Mouse (Mus musculus): ENCODE measurements around the gene Xpnpep1. TPM values are rescaled to one million over a fixed set of nuclear protein-coding genes. Genes with fewer than 3 reads are reported as not detected.

Xpnpep1 gene
- polyA plus RNA-seq, 1 experiment from 2014 or later, result 128 TPM

GRCm38 (mm10) chr19:53071651-53072050 is 31.6 kb upstream of the Xpnpep1 start:
- no peak for ATAC-seq (replicated peaks; ENCODE audit: extremely low read depth, insufficient read depth, low FRiP score)
- Histone ChIP-seq H3K27me3 (ENCODE audit: control insufficient read depth, insufficient read depth, low read length) (no peaks in the 10 kb centered on the region), H3K4me2 (ENCODE audit: low read depth, low read length) (no peak overlapping the region), H3K4me3 (ENCODE audit: low read length) (no peak overlapping the region), H3K27ac (ENCODE audit: low read length) (peak overlapping the region; percentile 25; the same call in 1 of the 2 replicates), H3K9ac (ENCODE audit: low read length) (no peak overlapping the region), H3K4me1 (ENCODE audit: control insufficient read depth, insufficient read depth, low read length) (peaks cover 31% of the 10 kb centered on the region), H3K9me3 (replicated peaks; ENCODE audit: control insufficient read depth, low read length) (no peaks in the 10 kb centered on the region), H3K36me3 (ENCODE audit: control insufficient read depth, insufficient read depth) (no peaks in the 10 kb centered on the region)
- 46% methylated on average over 5 of the region's 5 CpGs for WGBS

GRCm38 (mm10) chr19:53070870-53071269 is 30.9 kb upstream of the Xpnpep1 start:
- Histone ChIP-seq H3K4me2 (ENCODE audit: low read depth, low read length) (no peak overlapping the region), H3K27ac (ENCODE audit: low read length) (no peak overlapping the region; the same call in 1 of the 2 replicates), H3K4me3 (ENCODE audit: low read length) (no peak overlapping the region), H3K9ac (ENCODE audit: low read length) (no peak overlapping the region), H3K27me3 (ENCODE audit: control insufficient read depth, insufficient read depth, low read length) (no peaks in the 10 kb centered on the region), H3K36me3 (ENCODE audit: control insufficient read depth, insufficient read depth) (no peaks in the 10 kb centered on the region), H3K4me1 (ENCODE audit: control insufficient read depth, insufficient read depth, low read length) (peaks cover 29% of the 10 kb centered on the region), H3K9me3 (replicated peaks; ENCODE audit: control insufficient read depth, low read length) (no peaks in the 10 kb centered on the region)
- 0 out of 2 replicates have a peak, but pooled peaks have one; percentile 16 for ATAC-seq (replicated peaks; ENCODE audit: extremely low read depth, insufficient read depth, low FRiP score)
- whole genome bisulfite sequencing, result 16% methylated on average over 4 of the region's 4 CpGs

DNA sequence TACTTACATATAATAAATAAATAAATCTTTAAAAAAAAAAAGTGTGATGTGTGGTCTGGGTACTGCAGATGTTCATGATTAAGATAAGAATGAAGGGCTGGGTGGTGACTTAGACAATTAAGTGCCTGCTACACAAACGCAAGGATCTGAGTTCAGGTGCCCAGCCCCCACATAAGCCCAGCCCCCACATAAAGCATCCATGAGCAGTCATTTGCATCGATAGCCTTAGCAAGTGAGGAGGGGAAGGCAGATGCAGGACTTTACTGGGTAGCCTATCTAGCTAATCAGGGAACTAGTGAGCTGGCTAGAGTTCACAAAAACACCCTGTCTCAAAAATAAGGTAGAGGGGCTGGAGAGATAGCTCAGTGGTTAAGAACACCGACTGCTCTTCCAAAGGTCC is 29.4 kb upstream of the Xpnpep1 start:
- H3K9ac ChIP-seq (ENCODE audit: low read length), result no peak overlapping the region
- H3K4me3 ChIP-seq (ENCODE audit: low read length), result no peak overlapping the region
- no peak overlapping the region for H3K4me2 ChIP-seq (ENCODE audit: low read depth, low read length)
- H3K9me3 ChIP-seq (replicated peaks; ENCODE audit: control insufficient read depth, low read length), result no peaks in the 10 kb centered on the region
- H3K27ac ChIP-seq (ENCODE audit: low read length), result no peak overlapping the region
- WGBS, result 74% methylated on average over 3 of the region's 3 CpGs
- no peaks in the 10 kb centered on the region for H3K27me3 ChIP-seq (ENCODE audit: control insufficient read depth, insufficient read depth, low read length)
- peaks cover 26% of the 10 kb centered on the region for H3K4me1 ChIP-seq (ENCODE audit: control insufficient read depth, insufficient read depth, low read length)
- no peak for ATAC-seq (replicated peaks; ENCODE audit: extremely low read depth, insufficient read depth, low FRiP score)
- no peaks in the 10 kb centered on the region for H3K36me3 ChIP-seq (ENCODE audit: control insufficient read depth, insufficient read depth)

DNA sequence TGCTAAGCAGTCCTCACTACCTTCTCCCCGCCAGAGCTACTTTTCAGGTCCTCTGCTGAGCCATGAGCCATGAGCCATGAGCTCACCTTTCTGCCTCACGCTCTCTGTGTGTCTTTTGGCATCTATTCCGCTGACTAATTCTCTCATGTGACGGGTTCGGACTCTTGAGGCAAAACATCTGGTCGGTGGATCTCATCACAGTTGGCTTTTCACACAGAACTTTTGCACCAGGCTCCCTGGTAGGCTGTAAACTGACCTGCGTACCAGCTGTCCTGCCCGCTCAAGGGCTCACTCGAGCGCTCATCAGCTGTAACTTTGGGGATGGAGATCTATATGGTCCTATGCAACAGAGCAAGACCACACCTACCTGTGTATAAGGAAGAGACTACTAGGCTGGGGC is 26.9 kb upstream of the Xpnpep1 start:
- WGBS, result 39% methylated on average over 10 of the region's 10 CpGs
- Histone ChIP-seq H3K27me3 (ENCODE audit: control insufficient read depth, insufficient read depth, low read length) (no peaks in the 10 kb centered on the region), H3K4me2 (ENCODE audit: low read depth, low read length) (peak overlapping the region; percentile 34), H3K9ac (ENCODE audit: low read length) (no peak overlapping the region), H3K27ac (ENCODE audit: low read length) (0 out of 2 replicates have a peak overlapping the region, but pooled peaks have one; percentile 51), H3K4me1 (ENCODE audit: control insufficient read depth, insufficient read depth, low read length) (peaks cover 22% of the 10 kb centered on the region), H3K4me3 (ENCODE audit: low read length) (no peak overlapping the region), H3K36me3 (ENCODE audit: control insufficient read depth, insufficient read depth) (no peaks in the 10 kb centered on the region), H3K9me3 (replicated peaks; ENCODE audit: control insufficient read depth, low read length) (no peaks in the 10 kb centered on the region)
- peak; percentile 53; the same call in 1 of the 2 replicates for ATAC-seq (replicated peaks; ENCODE audit: extremely low read depth, insufficient read depth, low FRiP score)

DNA sequence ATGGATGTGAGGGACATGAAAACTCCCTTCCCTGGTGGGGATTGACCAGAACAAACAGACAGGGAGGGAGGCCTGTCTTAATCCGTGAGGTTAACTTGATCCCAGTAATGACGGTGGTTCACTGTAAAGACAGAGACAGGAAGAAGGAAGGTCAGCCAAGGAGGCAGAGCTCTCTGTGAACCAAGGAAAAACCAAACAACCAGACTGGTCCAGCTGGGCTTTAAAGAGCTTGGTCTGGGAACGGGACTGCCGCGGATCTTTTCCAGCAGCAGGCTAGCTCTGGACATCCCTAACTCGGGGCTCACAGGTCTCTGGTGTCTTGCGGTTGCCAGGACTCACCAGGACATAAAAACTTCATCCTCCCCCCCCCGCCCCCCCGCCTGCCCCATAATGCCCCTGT is 26.5 kb upstream of the Xpnpep1 start:
- 36% methylated on average over 9 of the region's 9 CpGs for WGBS
- peak; percentile 41; the same call in 1 of the 2 replicates for ATAC-seq (replicated peaks; ENCODE audit: extremely low read depth, insufficient read depth, low FRiP score)
- Histone ChIP-seq H3K4me2 (ENCODE audit: low read depth, low read length) (peak overlapping the region; percentile 34; the same call in 1 of the 2 replicates), H3K36me3 (ENCODE audit: control insufficient read depth, insufficient read depth) (no peaks in the 10 kb centered on the region), H3K9ac (ENCODE audit: low read length) (no peak overlapping the region), H3K4me1 (ENCODE audit: control insufficient read depth, insufficient read depth, low read length) (peaks cover 18% of the 10 kb centered on the region), H3K27ac (ENCODE audit: low read length) (no peak overlapping the region), H3K4me3 (ENCODE audit: low read length) (no peak overlapping the region), H3K27me3 (ENCODE audit: control insufficient read depth, insufficient read depth, low read length) (no peaks in the 10 kb centered on the region), H3K9me3 (replicated peaks; ENCODE audit: control insufficient read depth, low read length) (no peaks in the 10 kb centered on the region)

DNA sequence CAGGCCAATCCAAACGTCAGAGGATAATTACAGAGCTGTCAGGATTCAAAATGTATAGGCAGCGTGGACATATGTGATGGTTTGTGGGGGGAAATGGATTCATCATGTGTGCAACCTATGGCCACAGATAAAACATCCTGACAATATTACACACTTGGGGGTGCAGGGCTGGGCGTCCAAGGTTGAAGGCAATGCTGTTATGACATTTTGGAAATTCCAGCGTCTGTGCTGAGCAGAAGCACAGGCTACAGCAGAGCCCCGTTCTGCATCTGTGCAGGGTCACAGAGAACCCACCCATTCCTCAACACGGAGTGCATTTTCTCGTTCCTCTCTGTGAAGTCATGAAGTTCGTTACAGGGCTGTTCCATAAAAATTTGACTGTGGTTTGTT is 25.0 kb upstream of the Xpnpep1 start:
- WGBS, result 58% methylated on average over 8 of the region's 8 CpGs
- ATAC-seq (replicated peaks; ENCODE audit: extremely low read depth, insufficient read depth, low FRiP score), result no peak
- H3K9me3 ChIP-seq (replicated peaks; ENCODE audit: control insufficient read depth, low read length), result no peaks in the 10 kb centered on the region

DNA sequence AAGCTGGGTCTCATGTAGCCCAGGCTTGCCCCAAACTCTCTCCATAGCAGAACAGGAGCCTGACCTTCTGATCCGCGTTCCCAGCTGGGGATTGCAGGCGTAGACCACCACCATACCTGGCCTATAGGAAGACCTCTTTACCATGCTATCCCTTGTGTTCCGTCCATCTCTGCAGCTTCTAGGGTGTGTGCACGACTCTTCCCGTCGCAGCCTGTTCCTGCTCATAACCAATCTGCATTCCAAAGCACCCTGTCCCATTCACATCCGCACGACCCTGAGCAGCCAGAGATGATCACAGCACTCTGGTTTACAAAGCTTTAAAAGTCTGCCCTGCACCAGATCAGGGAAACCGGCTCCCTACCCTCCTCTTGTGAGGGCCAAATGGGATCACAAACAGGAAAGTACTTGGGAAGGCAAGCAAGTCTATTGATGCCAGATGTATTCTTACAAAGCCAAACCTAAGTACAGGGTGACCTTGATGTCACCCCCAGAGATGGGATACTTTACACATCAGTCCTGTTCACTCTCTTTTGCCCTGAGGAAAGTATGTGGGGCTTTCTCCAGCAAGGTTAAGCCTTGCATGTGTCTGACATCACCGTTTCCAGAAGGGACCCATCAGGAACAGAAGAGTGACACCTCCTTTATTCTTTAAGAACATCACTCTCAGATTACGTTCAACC is 24.4 kb upstream of the Xpnpep1 start:
- Histone ChIP-seq H3K4me1 (ENCODE audit: control insufficient read depth, insufficient read depth, low read length) (peaks cover 9% of the 10 kb centered on the region), H3K36me3 (ENCODE audit: control insufficient read depth, insufficient read depth) (no peaks in the 10 kb centered on the region), H3K4me3 (ENCODE audit: low read length) (no peak overlapping the region), H3K9ac (ENCODE audit: low read length) (no peak overlapping the region), H3K27ac (ENCODE audit: low read length) (no peak overlapping the region), H3K9me3 (replicated peaks; ENCODE audit: control insufficient read depth, low read length) (no peaks in the 10 kb centered on the region), H3K27me3 (ENCODE audit: control insufficient read depth, insufficient read depth, low read length) (no peaks in the 10 kb centered on the region), H3K4me2 (ENCODE audit: low read depth, low read length) (no peak overlapping the region)
- no peak for ATAC-seq (replicated peaks; ENCODE audit: extremely low read depth, insufficient read depth, low FRiP score)
- WGBS, result 67% methylated on average over 12 of the region's 12 CpGs

More for the DNA sequence above, 25.0 kb upstream of the Xpnpep1 start:
- Histone ChIP-seq H3K36me3 (ENCODE audit: control insufficient read depth, insufficient read depth) (no peaks in the 10 kb centered on the region), H3K4me3 (ENCODE audit: low read length) (no peak overlapping the region), H3K9ac (ENCODE audit: low read length) (no peak overlapping the region), H3K27me3 (ENCODE audit: control insufficient read depth, insufficient read depth, low read length) (no peaks in the 10 kb centered on the region), H3K4me1 (ENCODE audit: control insufficient read depth, insufficient read depth, low read length) (peaks cover 9% of the 10 kb centered on the region), H3K27ac (ENCODE audit: low read length) (no peak overlapping the region), H3K4me2 (ENCODE audit: low read depth, low read length) (no peak overlapping the region)

DNA sequence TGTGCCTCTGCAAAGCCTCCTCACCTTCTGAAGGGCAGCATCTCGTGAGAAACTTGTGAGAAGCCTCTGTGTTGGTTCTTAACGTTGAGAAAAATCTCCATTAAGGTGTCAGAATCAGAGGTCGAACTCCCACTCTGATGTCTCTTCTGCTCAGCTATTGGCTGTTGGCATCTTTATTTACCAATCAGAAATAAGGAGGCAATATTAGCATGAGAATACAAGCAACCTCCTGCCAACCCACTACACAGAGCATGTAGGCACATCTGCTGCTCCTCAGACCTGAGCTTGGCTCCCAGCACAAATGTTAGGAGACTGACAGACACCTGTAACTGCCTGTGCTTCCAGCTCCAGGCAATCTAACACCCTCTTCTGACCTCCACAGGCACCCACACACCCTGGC is 22.0 kb upstream of the Xpnpep1 start:
- WGBS, result 45% methylated on average over 3 of the region's 3 CpGs

GRCm38 (mm10) chr19:53059344-53060111 is 19.5 kb upstream of the Xpnpep1 start:
- 75% methylated on average over 16 of the region's 16 CpGs for WGBS
- no peak overlapping the region for H3K4me3 ChIP-seq (ENCODE audit: low read length)
- H3K4me1 ChIP-seq (ENCODE audit: control insufficient read depth, insufficient read depth, low read length), result peaks cover 8% of the 10 kb centered on the region
- ATAC-seq (replicated peaks; ENCODE audit: extremely low read depth, insufficient read depth, low FRiP score), result no peak
- H3K4me2 ChIP-seq (ENCODE audit: low read depth, low read length), result no peak overlapping the region
- no peaks in the 10 kb centered on the region for H3K36me3 ChIP-seq (ENCODE audit: control insufficient read depth, insufficient read depth)
- H3K9ac ChIP-seq (ENCODE audit: low read length), result no peak overlapping the region
- H3K9me3 ChIP-seq (replicated peaks; ENCODE audit: control insufficient read depth, low read length), result no peaks in the 10 kb centered on the region
- H3K27ac ChIP-seq (ENCODE audit: low read length), result no peak overlapping the region
- H3K27me3 ChIP-seq (ENCODE audit: control insufficient read depth, insufficient read depth, low read length), result no peaks in the 10 kb centered on the region

More for the DNA sequence above, 22.0 kb upstream of the Xpnpep1 start:
- Histone ChIP-seq H3K9ac (ENCODE audit: low read length) (no peak overlapping the region), H3K9me3 (replicated peaks; ENCODE audit: control insufficient read depth, low read length) (no peaks in the 10 kb centered on the region), H3K27me3 (ENCODE audit: control insufficient read depth, insufficient read depth, low read length) (no peaks in the 10 kb centered on the region), H3K4me2 (ENCODE audit: low read depth, low read length) (no peak overlapping the region), H3K27ac (ENCODE audit: low read length) (no peak overlapping the region), H3K4me3 (ENCODE audit: low read length) (no peak overlapping the region), H3K4me1 (ENCODE audit: control insufficient read depth, insufficient read depth, low read length) (peaks cover 16% of the 10 kb centered on the region), H3K36me3 (ENCODE audit: control insufficient read depth, insufficient read depth) (no peaks in the 10 kb centered on the region)
- no peak for ATAC-seq (replicated peaks; ENCODE audit: extremely low read depth, insufficient read depth, low FRiP score)

All from heart, embryonic 16.5 days (tissue).